ENCODE assay signal across 9 mouse cellular contexts in genomic region chr8:122938591-122938990, GRCm38 (mm10).
A peak's percentile ranks its signal among the peaks of the same experiment; 100 is the strongest.
DNase-seq lines count a peak whose midpoint lies in the region; ATAC-seq lines count a peak whose summit lies in the region.
"Had no signal": no experiment of that assay in that cellular context is flagged by ENCODE, and none has a peak within 500 bp of the region (broad histone marks: within the 10 kb centered on the region; RNA-seq: fewer than 3 reads in every experiment).

No protein-coding gene starts in this region.

- intact Hi-C loops in heart, postnatal 25 days (cut with DNase I), result loop anchor here (5.0 kb wide), 1 partner anchor 54 kb away; no protein-coding TSS in a partner anchor
- intact Hi-C loops in left cerebral cortex, postnatal 4 days (cut with DNase I), result no loop called here

- peak; percentile 27 for DNase-seq in heart, adult 8-10 months (ENCODE audit: low spot score)
- DNase-seq in heart, postnatal 25 days (ENCODE audit: low spot score), result no peak
- DNase-seq in CD4-positive, CD25-positive, alpha-beta regulatory T cell, adult 2 months (ENCODE audit: low read depth, low spot score), result peak; percentile 80
- peak; percentile 86 for DNase-seq in induced T-regulatory cell, adult 2 months (ENCODE audit: low read depth)
- no peak for DNase-seq in left cerebral cortex, postnatal 4 days
- DNase-seq in midbrain, embryonic 10.5 days (ENCODE audit: low spot score), result no peak
- DNase-seq in layer of hippocampus, postnatal 25 days (ENCODE audit: extremely low spot score in 1 of 2, low spot score in 1 of 2), result no peak

- H3K36me3 ChIP-seq in midbrain, embryonic 10.5 days, result 0 out of 2 replicates have a peak, but pooled peaks cover 2% of the 10 kb centered on the region
- H3K36me3 ChIP-seq: limb, embryonic 15.5 days had no signal

- no peaks in the 10 kb centered on the region for H3K9me3 ChIP-seq in midbrain, embryonic 10.5 days (replicated peaks)
- H3K9me3 ChIP-seq: limb, embryonic 15.5 days had no signal

- WGBS in midbrain, embryonic 10.5 days, result 59% methylated on average over 4 of the region's 4 CpGs

- H3K4me1 ChIP-seq in midbrain, embryonic 10.5 days, result peaks cover 14% of the 10 kb centered on the region

- no peak overlapping the region for H3K27ac ChIP-seq in midbrain, embryonic 10.5 days (replicated peaks)
- H3K27ac ChIP-seq: limb, embryonic 15.5 days had no signal

- ATAC-seq in neutrophil, adult 5-6 weeks (ENCODE audit: extremely low read depth, insufficient number of reproducible peaks, low FRiP score, poor library complexity, severe bottlenecking), result peak; percentile 73

- no peak overlapping the region for H3K4me3 ChIP-seq in midbrain, embryonic 10.5 days
- H3K4me3 ChIP-seq: limb, embryonic 15.5 days had no signal

- no peaks in the 10 kb centered on the region for H3K27me3 ChIP-seq in midbrain, embryonic 10.5 days (ENCODE audit: low read depth, poor library complexity, severe bottlenecking)
- H3K27me3 ChIP-seq: limb, embryonic 15.5 days had no signal

Comparison
In these comparisons a context has a peak if more than half of its experiments do, and no peak if none do; other contexts are left out.
1. DNase-seq: peak in heart, adult 8-10 months (single experiment), CD4-positive, CD25-positive, alpha-beta regulatory T cell, adult 2 months (single experiment) and induced T-regulatory cell, adult 2 months (single experiment); none in heart, postnatal 25 days (single experiment), left cerebral cortex, postnatal 4 days (single experiment), midbrain, embryonic 10.5 days (single experiment) and layer of hippocampus, postnatal 25 days (0 of 2).